Mouse (Mus musculus) heart, postnatal 0 days (tissue): ENCODE measurements around the gene St6galnac3.

ENCODE experiments used
- CTCF ChIP-seq: IDR thresholded peaks from 2 replicates; pipeline ENCODE4 v1.5.1; 2016; ENCODE audit warnings: antibody characterized with exemption, control low read depth, low read depth
- EP300 ChIP-seq: IDR thresholded peaks from 2 replicates; pipeline ENCODE4 v1.6.1; 2016; ENCODE audit warnings: antibody characterized with exemption, low read depth

DNA sequence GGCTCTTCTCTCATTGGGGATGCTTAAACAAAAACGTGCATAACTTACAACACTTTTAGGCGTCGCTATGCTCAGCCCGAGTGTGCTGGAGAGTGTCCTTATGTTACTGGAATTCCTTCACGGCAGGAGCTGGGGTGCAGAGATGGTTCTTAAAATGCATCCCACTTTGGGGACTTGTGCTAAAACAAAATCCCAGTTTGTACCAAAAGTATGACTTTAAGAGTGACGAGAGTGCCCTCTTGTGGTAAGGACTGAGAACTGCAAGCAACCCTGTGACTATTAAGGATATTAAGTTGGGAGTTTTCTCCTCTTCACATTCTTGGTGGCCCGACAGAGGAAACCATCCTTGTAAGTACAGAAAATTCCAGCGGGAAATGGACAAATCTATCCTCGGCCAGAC lies 69.9 kb downstream of the St6galnac3 start:
- TF ChIP-seq CTCF = peak; percentile 77
- no peak for TF ChIP-seq EP300
